Mouse (Mus musculus) heart, postnatal 0 days (tissue): ENCODE results near the gene Epha2. TPM values are rescaled to one million over a fixed set of nuclear protein-coding genes. Genes with fewer than 3 reads are reported as not detected.

Source experiments
- ATAC-seq: fragments of 200-750 bp; cut with Nextera tagmentation; 2 replicates; pipeline ENCODE4 v1.8.0; 2017; ENCODE audit warnings: low read depth, moderate number of reproducible peaks, moderate library complexity; ENCODE audit not compliant: insufficient read depth
- DNase-seq: peaks from one replicate; pipeline ENCODE4 v3.0.0-alpha.2; 2016; ENCODE audit warnings: low spot score
- H3K27ac ChIP-seq: fragments of 300-500 bp; sonication (generic); 2 replicates; pipeline ENCODE4 v1.5.1; 2014; ENCODE audit warnings: low read depth, mild to moderate bottlenecking
- H3K27me3 ChIP-seq: fragments of 300-500 bp; sonication (generic); 2 replicates; pipeline ENCODE4 v1.6.1; 2014; ENCODE audit warnings: low read length, mixed read lengths; ENCODE audit not compliant: control insufficient read depth, insufficient read depth
- H3K36me3 ChIP-seq: fragments of 300-500 bp; sonication (generic); replicated peaks from 2 replicates; pipeline ENCODE4 v1.6.1; 2014; ENCODE audit warnings: low read length, mixed read lengths; ENCODE audit not compliant: control insufficient read depth, insufficient read depth
- H3K4me1 ChIP-seq: fragments of 300-500 bp; sonication (generic); 2 replicates; pipeline ENCODE4 v1.6.1; 2014; ENCODE audit warnings: antibody characterized with exemption; ENCODE audit not compliant: control insufficient read depth, insufficient read depth
- H3K4me2 ChIP-seq: fragments of 300-500 bp; sonication (generic); 2 replicates; pipeline ENCODE4 v1.6.1; 2014; ENCODE audit warnings: low read depth, mild to moderate bottlenecking, low read length, moderate library complexity
- H3K4me3 ChIP-seq: fragments of 300-500 bp; sonication (generic); 2 replicates; pipeline ENCODE4 v1.5.1; 2014; ENCODE audit warnings: low read depth, low read length
- H3K9ac ChIP-seq: fragments of 300-500 bp; sonication (generic); replicated peaks from 2 replicates; pipeline ENCODE4 v1.6.1; 2014; ENCODE audit warnings: low read depth, low read length, mixed read lengths
- H3K9me3 ChIP-seq: fragments of 300-500 bp; sonication (generic); replicated peaks from 2 replicates; pipeline ENCODE4 v1.6.1; 2016; ENCODE audit warnings: low read length; ENCODE audit not compliant: control insufficient read depth
- CTCF ChIP-seq: IDR thresholded peaks from 2 replicates; pipeline ENCODE4 v1.5.1; 2016; ENCODE audit warnings: antibody characterized with exemption, control low read depth, low read depth
- EP300 ChIP-seq: IDR thresholded peaks from 2 replicates; pipeline ENCODE4 v1.6.1; 2016; ENCODE audit warnings: antibody characterized with exemption, low read depth
- WGBS: fragments of 180-500 bp; shearing (Covaris S2); extraction: QIAGEN DNeasy Blood & Tissue Kit; methylation state at CpG from one replicate; pipeline ENCODE4 v1.1.7; 2014; 5-methylcytosine and 5-hydroxymethylcytosine counted together
- polyA plus RNA-seq: library from polyadenylated mRNA; unstranded; fragments of >200 nt; fragmentation: Nextera tagmentation; extraction: Ambion mirVana; gene quantifications from 2 replicates; pipeline ENCODE4 v1.2.1, GENCODE M21; 2015
- total RNA-seq: library from RNA; depleted of rRNA; stranded (reverse); fragments of >200 nt; gene quantifications from 2 replicates; pipeline ENCODE4 v1.2.3, GENCODE M21; 2014; ENCODE audit warnings: low replicate concordance

Epha2 gene
- total and polyA plus RNA-seq, 2 experiments from 2014 or later, result 1.4 to 11.7 TPM

GRCm38 (mm10) chr4:141312513-141313131 lies 11.6 kb downstream of the Epha2 start:
- Histone ChIP-seq H3K27me3 (no peaks in the 10 kb centered on the region), H3K27ac (no peak overlapping the region), H3K4me1 (peaks cover 44% of the 10 kb centered on the region), H3K4me3 (no peak overlapping the region), H3K9me3 (no peaks in the 10 kb centered on the region), H3K36me3 (0 out of 2 replicates have a peak, but pooled peaks cover 4% of the 10 kb centered on the region), H3K9ac (no peak overlapping the region), H3K4me2 (no peak overlapping the region)
- ATAC-seq (no peak), DNase-seq (no peak)
- 63% methylated on average over 17 of the region's 17 CpGs for WGBS
- no peak for TF ChIP-seq CTCF
- TF ChIP-seq EP300, result no peak

- TF ChIP-seq CTCF, result no peak
- no peak for TF ChIP-seq EP300
- 53% methylated on average over 8 of the region's 8 CpGs for WGBS
- ATAC-seq, result no peak
- H3K27me3 ChIP-seq, result no peaks in the 10 kb centered on the region
- H3K4me3 ChIP-seq, result no peak overlapping the region
- H3K9me3 ChIP-seq, result no peaks in the 10 kb centered on the region
- no peak overlapping the region for H3K9ac ChIP-seq
- DNase-seq, result no peak
- peaks cover 44% of the 10 kb centered on the region for H3K4me1 ChIP-seq
- H3K4me2 ChIP-seq, result no peak overlapping the region
- H3K27ac ChIP-seq, result no peak overlapping the region
- H3K36me3 ChIP-seq, result peaks cover 7% of the 10 kb centered on the region; the same call in 1 of the 2 replicates
These were observed 12.4 kb downstream of the Epha2 start for GRCm38 (mm10) chr4:141313481-141313880.

GRCm38 (mm10) chr4:141313924-141314323 lies 12.9 kb downstream of the Epha2 start:
- Histone ChIP-seq H3K4me3 (no peak overlapping the region), H3K9ac (no peak overlapping the region), H3K4me1 (peaks cover 44% of the 10 kb centered on the region), H3K9me3 (no peaks in the 10 kb centered on the region), H3K27ac (peak overlapping the region; percentile 43; the same call in 1 of the 2 replicates), H3K4me2 (no peak overlapping the region), H3K36me3 (peaks cover 9% of the 10 kb centered on the region), H3K27me3 (no peaks in the 10 kb centered on the region)
- DNase-seq (no peak), ATAC-seq (no peak)
- WGBS, result 46% methylated on average over 11 of the region's 11 CpGs
- TF ChIP-seq CTCF, result no peak
- TF ChIP-seq EP300, result no peak

- no peak for TF ChIP-seq CTCF
- ATAC-seq (no peak), DNase-seq (no peak)
- H3K4me2 ChIP-seq, result no peak overlapping the region
- peaks cover 12% of the 10 kb centered on the region for H3K36me3 ChIP-seq
- H3K27me3 ChIP-seq, result no peaks in the 10 kb centered on the region
- peaks cover 40% of the 10 kb centered on the region for H3K4me1 ChIP-seq
- 0 out of 2 replicates have a peak overlapping the region, but pooled peaks have one; percentile 43 for H3K27ac ChIP-seq
- H3K4me3 ChIP-seq, result no peak overlapping the region
- no peak overlapping the region for H3K9ac ChIP-seq
- no peaks in the 10 kb centered on the region for H3K9me3 ChIP-seq
- WGBS, result 87% methylated on average over 6 of the region's 6 CpGs
These were observed 13.7 kb downstream of the Epha2 start for GRCm38 (mm10) chr4:141314745-141315144.

GRCm38 (mm10) chr4:141316023-141316422 lies 15.0 kb downstream of the Epha2 start:
- Histone ChIP-seq H3K27me3 (no peaks in the 10 kb centered on the region), H3K4me3 (no peak overlapping the region), H3K9me3 (no peaks in the 10 kb centered on the region), H3K9ac (no peak overlapping the region), H3K36me3 (peaks cover 12% of the 10 kb centered on the region), H3K4me2 (no peak overlapping the region), H3K27ac (peak overlapping the region; percentile 6; the same call in 1 of the 2 replicates), H3K4me1 (peaks cover 27% of the 10 kb centered on the region)
- WGBS, result 57% methylated on average over 7 of the region's 7 CpGs
- no peak for TF ChIP-seq CTCF
- TF ChIP-seq EP300, result no peak
- DNase-seq (no peak), ATAC-seq (peak; percentile 17; the same call in 1 of the 2 replicates)
